Mouse (Mus musculus): ENCODE measurements at regions not wholly inside any gene's neighbourhood (a gene's known extent, or its start where the extent isn't known, plus 50 kb on each side); places are given as distances from the start of the nearest gene placed in this dataset.
A peak's percentile ranks its signal among the peaks of the same experiment; 100 is the strongest.
"Not testable (repeated sequence)": the region's sequence is repeated elsewhere in the genome, so short reads cannot be mapped to it uniquely, and the experiment has no call there.

- no peak for DNase-seq
These were observed 60.6 kb upstream of the Helt start for GRCm38 (mm10) chr8:46355066-46355465.

GRCm38 (mm10) chr8:46357961-46358360 is 63.5 kb upstream of the Helt start:
- not testable (repeated sequence) for DNase-seq

DNA sequence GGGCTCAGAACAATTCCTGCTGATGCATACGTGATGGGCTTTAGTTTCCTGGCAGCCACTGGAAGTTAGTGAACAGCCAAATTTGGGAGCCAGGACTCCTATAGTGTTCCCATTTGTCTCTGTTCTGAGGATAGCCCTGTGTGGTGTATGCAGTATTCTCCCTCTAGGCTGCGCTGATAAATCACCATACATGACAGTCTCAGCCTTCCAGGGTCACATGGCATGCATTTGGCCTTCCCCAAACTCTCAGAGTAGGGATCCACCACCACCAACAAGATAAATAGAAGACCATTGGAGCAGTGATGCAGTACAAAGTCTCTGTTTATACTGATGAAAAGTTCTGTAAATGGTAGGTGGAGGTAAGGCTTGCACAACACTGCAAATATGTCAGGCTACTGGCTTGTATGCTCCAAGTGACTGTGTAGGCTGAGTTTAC is 68.4 kb upstream of the Helt start:
- no peak for DNase-seq

DNA sequence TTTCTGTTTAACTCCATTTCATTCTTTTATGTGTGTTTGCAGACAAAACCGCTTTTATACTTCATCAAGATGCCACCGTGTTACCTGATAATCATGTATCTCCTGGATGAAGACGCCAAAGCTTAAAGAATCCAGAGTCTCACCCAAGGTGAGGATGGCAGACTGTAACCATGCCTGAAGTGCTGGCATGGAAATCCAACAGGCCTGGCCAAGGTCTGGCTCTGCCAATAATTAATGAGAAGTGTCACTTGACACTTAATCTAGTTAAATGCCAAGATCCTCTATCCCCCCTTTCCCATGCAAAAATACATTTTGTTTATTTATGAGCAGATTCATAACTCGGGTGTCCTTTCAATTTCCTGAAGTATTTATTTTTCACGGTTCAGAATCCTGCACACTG is 71.2 kb upstream of the Helt start:
- DNase-seq = no peak

DNA sequence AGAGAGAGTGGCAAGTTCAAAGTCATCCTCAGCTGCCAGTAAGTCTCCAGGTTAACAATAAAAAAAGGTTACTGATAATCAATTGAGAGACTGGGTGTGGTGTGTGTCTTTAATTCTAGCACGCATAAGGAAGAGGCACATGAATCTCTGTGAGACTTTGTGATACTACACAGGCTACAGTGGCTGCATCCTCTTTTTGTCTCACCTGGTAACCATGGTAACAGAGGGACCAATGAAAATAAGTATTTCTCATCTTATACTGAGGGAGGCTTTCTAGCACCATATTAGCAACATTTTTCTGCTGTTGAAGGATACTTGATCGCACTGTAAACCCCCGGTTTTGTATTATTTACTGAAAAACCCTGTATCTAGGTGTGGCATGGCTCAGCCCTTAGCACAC is 72.7 kb upstream of the Helt start:
- DNase-seq = no peak

- DNase-seq = no peak
These were observed 79.6 kb upstream of the Helt start for GRCm38 (mm10) chr8:46374092-46374491.

DNA sequence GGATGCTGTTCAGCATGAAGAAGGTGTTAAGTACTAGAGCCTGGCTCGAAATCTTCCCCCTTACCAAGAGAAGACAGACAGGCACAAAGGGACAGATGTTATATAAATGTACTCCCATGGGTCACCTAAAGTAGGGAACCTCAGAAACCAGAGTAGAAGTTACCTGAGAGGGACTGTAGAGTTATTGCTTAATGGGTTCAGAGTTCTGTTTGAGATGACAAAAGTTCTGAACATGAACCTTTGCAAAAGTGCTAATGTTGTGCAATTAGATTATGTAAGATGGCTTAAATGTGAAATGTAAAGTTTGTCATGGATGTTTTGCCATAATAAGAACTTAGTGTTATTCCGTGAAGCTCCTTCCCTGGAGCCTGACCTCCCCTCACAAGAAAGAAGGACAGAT is 81.5 kb upstream of the Helt start:
- no peak for DNase-seq

DNA sequence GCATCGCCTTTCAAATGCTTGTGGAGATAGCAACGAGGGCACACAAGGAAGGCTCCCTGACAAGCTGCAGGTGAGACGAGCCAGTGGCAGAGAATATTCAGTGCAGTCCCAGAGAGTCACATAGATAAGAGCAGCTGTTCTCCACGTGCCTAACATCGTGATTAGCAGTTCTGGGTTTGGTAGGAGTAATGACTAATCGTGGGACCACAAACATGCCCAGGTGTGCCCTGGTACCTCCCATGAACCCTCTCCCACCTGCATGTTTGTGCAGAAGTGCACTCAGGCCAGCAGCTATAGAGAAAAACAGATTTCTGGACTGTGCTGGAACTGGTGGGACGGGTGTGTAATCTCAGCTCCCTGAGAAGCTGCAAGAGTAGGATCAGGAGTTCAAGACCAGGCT is 85.9 kb upstream of the Acsl1 start:
- no peak for DNase-seq

DNA sequence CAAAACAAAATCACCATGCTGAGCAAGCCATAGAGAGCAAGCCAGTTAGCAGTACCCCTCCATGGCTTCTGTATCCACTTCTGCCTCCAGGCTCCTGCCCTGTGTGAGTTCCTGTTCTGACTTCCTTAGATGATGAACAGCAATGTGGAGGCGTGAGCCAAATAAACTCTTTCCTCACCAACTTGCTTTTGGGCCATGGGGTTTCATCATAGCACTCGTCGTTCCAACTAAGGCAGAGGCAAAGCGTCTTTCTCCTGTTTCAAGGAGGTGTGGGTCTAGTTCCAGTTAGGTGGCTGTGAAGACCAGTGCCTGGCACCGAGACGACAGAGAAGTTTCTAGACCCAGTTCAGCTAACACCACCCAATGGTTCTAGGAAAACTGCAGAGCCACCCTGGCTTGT is 85.0 kb upstream of the Acsl1 start:
- no peak for DNase-seq

DNA sequence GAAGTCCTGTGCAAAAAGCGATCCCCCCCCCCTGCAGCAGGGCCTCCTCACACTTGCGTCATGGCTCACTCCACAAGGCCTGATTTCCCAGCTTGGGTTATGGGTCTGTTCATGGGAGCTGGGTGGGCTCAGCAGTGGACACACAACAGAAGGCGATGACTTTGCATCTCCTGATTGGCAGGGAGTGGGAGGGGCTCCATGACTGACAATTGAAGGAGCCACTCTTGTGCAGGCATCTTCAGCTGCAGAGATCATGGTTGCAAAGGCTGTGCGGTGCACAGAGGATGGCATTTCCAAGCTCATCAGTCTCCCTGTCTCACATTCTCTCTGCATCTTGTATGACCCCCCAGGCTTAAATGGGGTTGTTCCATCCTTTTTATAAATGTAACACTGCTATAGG is 84.3 kb upstream of the Acsl1 start:
- DNase-seq = peak; percentile 58 to 69

DNA sequence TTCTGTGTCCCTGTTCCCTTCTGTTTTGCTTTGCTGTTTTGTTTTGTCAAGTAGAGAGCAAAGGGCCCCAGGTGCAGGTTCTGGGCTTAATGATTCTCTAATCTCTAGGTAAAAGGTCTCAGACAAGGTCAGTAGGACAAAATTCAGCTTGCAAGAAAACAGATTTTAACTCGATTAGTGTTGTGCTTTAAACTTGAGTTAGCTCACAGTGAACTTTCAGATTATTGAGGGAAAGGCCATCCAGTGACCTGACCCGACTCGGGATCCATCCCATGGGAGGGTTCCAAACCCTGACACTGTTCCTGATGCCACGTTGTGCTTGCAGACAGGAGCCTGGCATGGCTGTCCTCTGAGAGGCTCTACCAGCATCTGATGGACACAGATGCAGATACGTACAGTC is 83.8 kb upstream of the Acsl1 start:
- DNase-seq = peak in 1 of 2 experiments; percentile 31

DNA sequence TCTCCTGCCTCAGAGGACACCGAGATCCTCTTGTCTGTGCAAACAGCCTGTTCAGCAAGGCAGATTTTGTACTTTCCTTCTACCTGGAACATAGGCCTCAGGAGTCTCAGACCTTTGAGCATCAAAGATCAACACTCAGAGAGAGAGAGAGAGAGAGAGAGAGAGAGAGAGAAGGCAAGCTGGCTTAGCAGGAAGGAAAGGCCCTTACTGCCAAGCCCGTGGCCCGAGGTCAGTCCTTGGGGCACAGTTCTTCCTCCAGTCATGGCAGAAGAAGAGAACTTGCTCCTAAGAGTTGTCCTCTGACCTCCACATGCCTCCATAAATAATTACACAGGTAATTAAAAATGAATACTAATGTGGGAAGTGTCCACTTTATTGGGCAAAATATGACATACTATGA is 82.4 kb upstream of the Acsl1 start:
- no peak for DNase-seq

GRCm38 (mm10) chr8:46390431-46390830 is 80.4 kb upstream of the Acsl1 start:
- DNase-seq = peak; percentile 40 to 70

GRCm38 (mm10) chr8:46391678-46392077 is 79.2 kb upstream of the Acsl1 start:
- no peak for DNase-seq

DNA sequence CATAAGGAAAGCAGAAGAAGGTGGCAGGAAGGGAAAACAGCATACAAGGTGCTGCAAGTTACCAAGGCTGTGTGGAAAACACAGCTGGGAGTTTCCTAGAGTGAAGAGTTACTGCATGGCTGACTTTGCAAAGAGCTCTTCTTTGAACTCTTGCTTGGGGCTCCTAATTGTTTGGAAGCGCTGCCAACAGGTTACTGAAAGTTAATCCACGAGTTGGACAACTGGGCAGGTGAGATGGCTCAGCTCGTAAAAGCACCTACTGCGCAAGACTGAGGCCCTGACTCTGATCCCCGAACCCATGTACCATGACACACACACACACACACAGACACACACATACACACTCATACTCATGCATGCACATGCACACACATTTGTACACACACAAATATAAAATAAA is 77.5 kb upstream of the Acsl1 start:
- DNase-seq = no peak

DNA sequence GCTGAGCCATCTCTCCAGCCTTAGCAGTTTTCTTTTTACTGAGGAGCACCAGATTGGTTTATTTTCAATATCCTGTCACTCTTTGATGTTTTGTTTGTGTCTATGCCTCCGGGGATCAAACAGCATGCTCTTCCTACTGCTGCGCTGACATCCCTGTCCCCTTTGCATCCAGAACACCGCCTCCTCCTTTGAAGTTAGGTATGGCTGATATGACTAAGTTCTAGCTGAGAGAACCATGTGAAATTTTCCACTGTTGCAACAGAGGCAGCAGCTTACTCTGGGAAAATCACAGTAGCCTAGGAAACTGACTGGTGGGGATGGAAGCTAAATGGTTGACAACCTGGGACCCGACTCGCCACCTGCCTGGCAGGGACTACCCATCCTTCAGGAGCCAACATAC is 76.1 kb upstream of the Acsl1 start:
- DNase-seq = no peak

DNA sequence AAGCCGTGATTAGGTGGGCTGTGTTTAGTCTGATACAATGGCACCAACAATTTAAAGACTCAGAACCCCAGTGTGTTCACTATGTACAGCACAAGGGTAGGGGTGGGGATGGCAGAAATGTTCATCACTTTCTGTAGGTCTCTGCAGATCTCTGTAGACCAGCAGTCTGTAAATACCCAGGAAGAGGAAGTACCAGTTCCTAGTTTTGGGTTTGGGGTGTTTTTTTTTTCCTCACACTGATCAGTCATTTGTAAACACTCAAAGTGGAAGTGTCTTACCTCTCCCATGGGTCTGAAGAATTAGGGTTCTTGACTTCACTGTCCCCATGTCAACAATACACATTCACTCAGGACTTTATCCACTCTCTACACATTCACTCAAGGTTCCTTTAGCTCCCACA is 75.5 kb upstream of the Acsl1 start:
- no peak for DNase-seq

DNA sequence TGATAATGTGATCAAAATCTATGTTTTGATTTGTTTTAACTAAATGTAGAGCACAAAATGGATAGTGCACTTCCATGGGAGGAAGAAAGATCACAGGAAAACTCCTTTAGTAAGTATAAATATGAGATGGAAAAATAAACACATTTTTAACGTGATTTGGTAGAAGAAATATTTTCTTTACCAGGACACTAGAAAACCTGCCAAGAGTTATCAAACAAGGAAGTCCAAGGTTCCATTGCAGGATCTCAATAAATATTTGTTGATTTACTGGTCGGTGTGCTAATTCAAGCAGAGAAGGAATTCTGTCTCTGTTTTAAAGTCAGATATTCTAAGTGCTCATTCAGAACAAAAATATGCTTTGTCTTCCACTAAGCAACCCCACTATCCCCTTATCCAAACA is 73.8 kb upstream of the Acsl1 start:
- no peak for DNase-seq

DNA sequence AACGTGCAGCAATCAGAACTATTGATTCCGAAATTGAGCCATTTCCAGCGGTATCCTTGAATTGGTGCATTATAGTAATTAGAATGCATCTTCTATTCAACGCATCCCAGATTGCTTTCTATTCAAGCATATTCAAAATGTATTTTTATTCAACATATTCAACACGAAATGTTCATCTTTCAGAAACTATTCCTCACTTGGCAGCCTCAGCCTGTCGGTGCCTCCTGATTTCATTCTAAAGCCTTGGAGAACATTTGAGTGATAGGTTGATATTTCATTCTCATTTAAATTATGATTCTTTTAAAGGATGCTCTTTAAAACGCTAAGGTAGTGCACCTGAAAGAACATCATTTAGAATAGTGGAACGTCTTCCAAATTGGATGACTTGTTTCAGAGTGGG is 73.1 kb upstream of the Acsl1 start:
- DNase-seq = no peak

DNA sequence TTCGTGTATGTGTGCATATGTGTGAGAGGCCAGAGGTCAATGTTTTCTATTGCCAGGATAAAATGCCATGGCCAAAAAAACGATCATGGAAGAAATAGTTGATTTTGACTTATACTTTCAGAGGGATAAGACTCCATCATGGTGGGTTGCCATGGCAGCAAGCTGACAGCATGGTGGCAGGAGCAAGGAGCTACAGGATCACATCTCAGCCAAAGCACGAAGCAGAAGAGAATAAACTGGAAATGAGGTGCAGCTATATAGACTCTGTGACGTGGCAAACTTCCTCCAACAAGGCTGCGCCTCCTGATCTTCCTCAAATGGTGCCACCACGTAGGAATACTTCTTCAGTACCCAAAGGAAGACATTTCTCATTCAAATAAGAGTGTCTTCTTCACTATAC is 70.2 kb upstream of the Acsl1 start:
- no peak for DNase-seq

DNA sequence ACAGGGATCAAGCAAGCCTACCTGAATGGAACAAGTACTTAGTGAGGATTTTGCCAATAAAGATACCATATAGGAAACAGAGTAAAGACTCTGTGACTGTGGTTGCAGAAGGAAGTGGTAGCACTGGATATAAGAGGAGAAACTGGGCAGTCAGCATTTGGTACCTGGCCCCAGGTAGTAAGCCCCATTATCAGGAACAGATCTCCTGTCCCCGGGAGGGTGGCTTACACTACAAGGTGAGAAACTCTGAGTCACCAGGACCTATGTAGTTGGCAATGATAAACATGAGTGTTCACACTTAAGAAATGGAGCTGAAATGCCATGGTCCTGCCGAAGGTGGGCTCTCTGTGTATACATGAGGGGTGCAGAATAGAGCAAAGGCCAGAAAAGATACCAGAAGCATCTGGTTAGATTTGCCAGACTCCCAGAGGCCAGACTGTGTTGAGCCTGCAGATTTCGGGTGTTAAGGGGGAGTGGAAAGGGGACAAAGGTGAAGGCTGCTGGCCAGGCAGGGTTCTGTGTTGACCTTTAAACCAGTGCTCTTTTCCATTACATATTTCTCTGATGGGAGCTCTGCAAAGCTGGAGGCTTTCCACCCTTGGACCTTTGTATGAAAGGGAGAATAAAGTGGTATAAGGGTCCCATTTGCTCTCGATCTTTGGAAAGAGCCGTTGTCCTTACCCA is 66.8 kb upstream of the Acsl1 start:
- DNase-seq = no peak

GRCm38 (mm10) chr8:46408886-46409285 is 62.0 kb upstream of the Acsl1 start:
- DNase-seq = no peak

GRCm38 (mm10) chr8:46409296-46409695 is 61.5 kb upstream of the Acsl1 start:
- DNase-seq = peak; percentile 44 to 70

DNA sequence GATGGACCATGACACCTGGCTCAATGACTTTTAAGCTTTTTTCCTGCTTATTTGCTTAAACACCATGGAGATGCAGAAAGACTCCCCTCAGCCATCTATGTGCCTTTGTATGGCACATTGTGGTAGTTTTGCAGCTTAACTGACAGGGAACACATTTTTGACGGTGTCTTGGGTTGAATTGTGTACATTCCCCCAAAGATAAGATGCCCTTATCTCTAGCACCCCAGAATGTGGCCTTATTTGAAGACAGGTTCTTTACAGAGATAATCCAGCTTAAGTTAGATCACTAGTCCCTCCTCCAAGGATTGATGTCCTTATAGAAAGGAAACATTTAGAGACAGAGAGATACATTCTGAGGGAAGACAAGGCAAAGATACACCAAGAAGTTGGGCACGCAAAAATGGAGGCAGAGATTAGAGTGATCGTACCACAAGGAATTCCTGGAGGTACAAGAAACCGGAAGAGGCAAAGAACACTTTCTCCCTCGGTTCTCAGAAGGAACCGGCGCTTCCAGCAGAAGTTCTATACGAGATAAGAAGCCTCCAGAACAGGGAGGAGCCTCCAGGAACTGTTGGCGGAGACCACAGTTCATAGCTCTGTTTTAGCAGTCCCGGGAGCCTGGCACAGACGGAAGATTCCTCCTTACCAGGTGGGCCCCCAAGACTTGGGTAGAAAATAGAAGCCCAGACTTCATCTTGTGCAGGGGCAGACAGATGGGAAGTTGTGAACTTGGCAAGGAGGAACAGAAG is 58.8 kb upstream of the Acsl1 start:
- DNase-seq = no peak

Data from kidney, postnatal 4 days (tissue).